Mouse (Mus musculus): ENCODE results near the gene Upk2.

DNA sequence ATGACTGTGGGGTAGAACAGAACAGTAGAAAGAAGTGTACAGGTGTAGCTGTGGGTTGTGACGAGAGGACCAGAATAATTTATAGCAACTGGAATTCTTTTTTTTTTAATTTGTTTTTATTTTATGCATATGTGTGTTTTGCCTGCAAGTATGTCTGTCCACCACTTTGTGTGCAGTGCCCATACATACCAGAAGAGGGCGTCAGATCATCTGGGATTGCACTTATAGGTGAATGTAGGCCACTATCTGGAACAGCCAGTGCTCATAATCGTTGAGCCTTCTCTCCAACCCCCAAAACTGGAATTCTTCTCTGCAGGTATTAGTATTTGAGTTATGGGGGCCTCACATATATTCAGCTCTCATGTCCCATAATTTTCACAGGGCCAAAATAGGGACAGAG is 18.4 kb upstream of the Upk2 start:
- no peak for TF ChIP-seq POLR2A (IDR thresholded peaks at IDR 0.05; ENCODE audit: low read depth, low read length)
- 0 out of 2 replicates have a peak, but pooled peaks have one; percentile 15 for TF ChIP-seq CTCF (conservative IDR thresholded peaks at IDR 0.05; ENCODE audit: insufficient read depth, insufficient read length, low read depth, low read length)
